Mouse (Mus musculus) G1E (cell line): ENCODE measurements around the gene Hist2h3b. TPM values are rescaled to one million over a fixed set of nuclear protein-coding genes. Genes with fewer than 3 reads are reported as not detected.
"Not testable (repeated sequence)": the region's sequence is repeated elsewhere in the genome, so short reads cannot be mapped to it uniquely, and the experiment has no call there.

Experiments used
- ATAC-seq: 2 replicates; pipeline ENCODE4 v1.8.0; 2016; ENCODE audit warnings: mild to moderate bottlenecking; ENCODE audit not compliant: insufficient number of reproducible peaks, poor library complexity, low FRiP score, severe bottlenecking; ENCODE audit errors: extremely low read depth
- DNase-seq: peaks from one replicate; pipeline ENCODE4 v3.0.0; 2012; ENCODE audit warnings: low spot score
- H3K27me3 ChIP-seq: 2 replicates; pipeline ENCODE4 v1.6.1; 2012; ENCODE audit warnings: mild to moderate bottlenecking, low read length, inconsistent platforms; ENCODE audit not compliant: insufficient read depth
- H3K36me3 ChIP-seq: replicated peaks from 2 replicates; pipeline ENCODE3; 2012; ENCODE audit warnings: mild to moderate bottlenecking, inconsistent platforms
- H3K4me1 ChIP-seq: 2 replicates; pipeline ENCODE4 v1.6.1; 2012; ENCODE audit warnings: low read depth, low read length, inconsistent platforms, mixed read lengths; ENCODE audit not compliant: insufficient read depth
- H3K4me3 ChIP-seq: 2 replicates; pipeline ENCODE4 v1.5.1; 2012; ENCODE audit warnings: low read depth, mild to moderate bottlenecking, inconsistent platforms, low read length, moderate library complexity, mixed read lengths
- H3K9me3 ChIP-seq: replicated peaks from 2 replicates; pipeline ENCODE4 v1.6.1; 2012; ENCODE audit warnings: inconsistent platforms
- CTCF ChIP-seq: IDR thresholded peaks from 2 replicates; pipeline ENCODE4 v1.5.1; 2012; ENCODE audit warnings: low read depth, low read length, inconsistent platforms, mixed read lengths
- GATA1 ChIP-seq: IDR thresholded peaks from 2 replicates; pipeline ENCODE4 v1.6.1; 2012; ENCODE audit warnings: borderline replicate concordance, low read length, inconsistent platforms, mixed read lengths
- GATA2 ChIP-seq: IDR thresholded peaks from 2 replicates; pipeline ENCODE4 v1.6.1; 2012; ENCODE audit warnings: low read depth, low read length, inconsistent platforms, borderline replicate concordance
- POLR2AphosphoS5 ChIP-seq: IDR thresholded peaks from 2 replicates; pipeline ENCODE4 v1.6.1; 2012; ENCODE audit warnings: low read depth, low read length, inconsistent platforms; ENCODE audit not compliant: insufficient replicate concordance
- TAL1 ChIP-seq: conservative IDR thresholded peaks from 2 replicates; pipeline ENCODE4 v1.6.1; 2012; ENCODE audit warnings: low read depth, low read length, inconsistent platforms, mixed read lengths
- polyA plus RNA-seq: library from polyadenylated mRNA; stranded (reverse); fragments of >175 nt; gene quantifications from 2 replicates; pipeline ENCODE4 v1.2.3, GENCODE M21; 2012
- total RNA-seq, 2 experiments: library from RNA; stranded (forward) in 1 of 2; stranded (reverse) in 1 of 2; fragments of 200-1000 nt in 1 of 2; fragments of >200 nt in 1 of 2; fragmentation: Nextera tagmentation in 1 of 2; gene quantifications; 2 replicates each; pipeline ENCODE4 v1.2.3; 2014 to 2017

The Hist2h3b gene
- total and polyA plus RNA-seq, 3 experiments = 16.2 to 2,573 (median 465) TPM

- Histone ChIP-seq H3K36me3 (no peaks in the 10 kb centered on the region), H3K27me3 (no peaks in the 10 kb centered on the region), H3K4me3 (peak overlapping the region; percentile 67), H3K9me3 (no peaks in the 10 kb centered on the region), H3K4me1 (peaks cover 37% of the 10 kb centered on the region)
- ATAC-seq (peak; percentile 18), DNase-seq (peak; percentile 19)
- TF ChIP-seq POLR2AphosphoS5 (peak; percentile 96; the same call in 1 of the 2 replicates), GATA1 (no peak), GATA2 (no peak), CTCF (0 out of 2 replicates have a peak, but pooled peaks have one; percentile 3)
Observed at GRCm38 (mm10) chr3:96273591-96274465, 5.4 kb downstream of the Hist2h3b start.

- H3K36me3 ChIP-seq = no peaks in the 10 kb centered on the region
- peak; percentile 28 for DNase-seq
Observed at GRCm38 (mm10) chr3:96277428-96277799, 9.0 kb downstream of the Hist2h3b start.

GRCm38 (mm10) chr3:96277800-96278624 is 9.6 kb downstream of the Hist2h3b start:
- peak; percentile 66 for ATAC-seq
- Histone ChIP-seq H3K4me1 (peaks cover 34% of the 10 kb centered on the region), H3K9me3 (no peaks in the 10 kb centered on the region), H3K36me3 (no peaks in the 10 kb centered on the region), H3K27me3 (peaks cover 8% of the 10 kb centered on the region; the same call in 1 of the 2 replicates), H3K4me3 (peak overlapping the region; percentile 71)
- peak; percentile 85 for DNase-seq
- no peak for TF ChIP-seq GATA1
- TF ChIP-seq CTCF = peak; percentile 74; the same call in 1 of the 2 replicates
- no peak for TF ChIP-seq TAL1
- no peak for TF ChIP-seq POLR2AphosphoS5
- TF ChIP-seq GATA2 = no peak

More at GRCm38 (mm10) chr3:96277428-96277799, 9.0 kb downstream of the Hist2h3b start:
- H3K4me3 ChIP-seq = peak overlapping the region; percentile 71
- no peaks in the 10 kb centered on the region for H3K9me3 ChIP-seq
- H3K27me3 ChIP-seq = peaks cover 6% of the 10 kb centered on the region; the same call in 1 of the 2 replicates
- no peak for TF ChIP-seq GATA1
- no peak for TF ChIP-seq TAL1
- no peak for TF ChIP-seq POLR2AphosphoS5
- TF ChIP-seq GATA2 = no peak
- no peak for TF ChIP-seq CTCF
- peaks cover 34% of the 10 kb centered on the region for H3K4me1 ChIP-seq
- no peak for ATAC-seq

GRCm38 (mm10) chr3:96280660-96281059 is 12.2 kb downstream of the Hist2h3b start:
- Histone ChIP-seq H3K27me3 (peaks cover 20% of the 10 kb centered on the region), H3K9me3 (no peaks in the 10 kb centered on the region), H3K36me3 (no peaks in the 10 kb centered on the region), H3K4me3 (no peak overlapping the region), H3K4me1 (peaks cover 22% of the 10 kb centered on the region)
- no peak for DNase-seq
- TF ChIP-seq GATA2 (no peak), CTCF (no peak), TAL1 (no peak), GATA1 (no peak), POLR2AphosphoS5 (no peak)
- ATAC-seq = no peak

GRCm38 (mm10) chr3:96284457-96284856 is 16.0 kb downstream of the Hist2h3b start:
- H3K9me3 ChIP-seq = peaks cover 4% of the 10 kb centered on the region; the same call in 1 of the 2 replicates
- H3K4me3 ChIP-seq = no peak overlapping the region
- H3K4me1 ChIP-seq = no peaks in the 10 kb centered on the region; the same call in 1 of the 2 replicates
- no peak for ATAC-seq
- DNase-seq = no peak
- TF ChIP-seq CTCF = no peak
- TF ChIP-seq TAL1 = no peak
- no peak for TF ChIP-seq POLR2AphosphoS5
- no peak for TF ChIP-seq GATA1
- TF ChIP-seq GATA2 = no peak
- peaks cover 24% of the 10 kb centered on the region for H3K27me3 ChIP-seq
- no peaks in the 10 kb centered on the region for H3K36me3 ChIP-seq

GRCm38 (mm10) chr3:96287334-96287733 is 18.9 kb downstream of the Hist2h3b start:
- not testable (repeated sequence) for H3K36me3 ChIP-seq, ATAC-seq, H3K4me1 ChIP-seq, H3K9me3 ChIP-seq, H3K4me3 ChIP-seq, DNase-seq
- TF ChIP-seq CTCF = peak; percentile 44; the same call in 1 of the 2 replicates
- H3K27me3 ChIP-seq = peaks cover 18% of the 10 kb centered on the region
